Mouse (Mus musculus): ENCODE results near the gene Kank4. TPM values are rescaled to one million over a fixed set of nuclear protein-coding genes. Genes with fewer than 3 reads are reported as not detected.

The Kank4 gene
- polyA plus RNA-seq (2014; fragmentation: Nextera tagmentation; extraction: Ambion mirVana) = 3.3 and 3.9 TPM in 2 replicates

- H3K36me3 ChIP-seq (replicated peaks; ENCODE audit: control insufficient read depth, insufficient read depth, low read depth, low read length) = no peaks in the 10 kb centered on the region
- ATAC-seq (replicated peaks; ENCODE audit: insufficient number of reproducible peaks, low FRiP score, low TSS enrichment, low read depth) (peak; percentile 82), DNase-seq (ENCODE audit: low spot score) (peak; percentile 81)
- H3K4me1 ChIP-seq (ENCODE audit: control insufficient read depth, insufficient read depth, low read length) = peaks cover 4% of the 10 kb centered on the region; the same call in 1 of the 2 replicates
- H3K27ac ChIP-seq (replicated peaks; ENCODE audit: low read depth, low read length) = peak within 1 kb of the TSS; percentile 35; the same call in 1 of the 2 replicates
- peak within 1 kb of the TSS; percentile 95 for H3K4me2 ChIP-seq (ENCODE audit: low read depth, low read length)
- H3K27me3 ChIP-seq (ENCODE audit: control insufficient read depth, insufficient read depth, low read length) = no peaks in the 10 kb centered on the region
- peak within 1 kb of the TSS; percentile 81 for H3K4me3 ChIP-seq (ENCODE audit: low read depth, low read length)
- WGBS = under 1% methylated on average over 63 of the region's 72 CpGs
- H3K9ac ChIP-seq (replicated peaks; ENCODE audit: low read length) = peak within 1 kb of the TSS; percentile 87
- H3K9me3 ChIP-seq (replicated peaks; ENCODE audit: control insufficient read depth, low read length) = no peaks in the 10 kb centered on the region
These were observed at the start of gene Kank4 for GRCm38 (mm10) chr4:98817184-98817911. TSS of gene Kank4 (minus strand) at chr4:98817537.

GRCm38 (mm10) chr4:98865386-98866237 lies 48.3 kb upstream of the Kank4 start:
- Histone ChIP-seq H3K36me3 (replicated peaks; ENCODE audit: control insufficient read depth, insufficient read depth, low read depth, low read length) (no peaks in the 10 kb centered on the region), H3K4me3 (ENCODE audit: low read depth, low read length) (no peak overlapping the region), H3K27ac (replicated peaks; ENCODE audit: low read depth, low read length) (no peak overlapping the region), H3K4me2 (ENCODE audit: low read depth, low read length) (no peak overlapping the region), H3K9ac (replicated peaks; ENCODE audit: low read length) (no peak overlapping the region), H3K9me3 (replicated peaks; ENCODE audit: control insufficient read depth, low read length) (no peaks in the 10 kb centered on the region), H3K4me1 (ENCODE audit: control insufficient read depth, insufficient read depth, low read length) (no peaks in the 10 kb centered on the region), H3K27me3 (ENCODE audit: control insufficient read depth, insufficient read depth, low read length) (no peaks in the 10 kb centered on the region)
- DNase-seq (ENCODE audit: low spot score) (no peak), ATAC-seq (replicated peaks; ENCODE audit: insufficient number of reproducible peaks, low FRiP score, low TSS enrichment, low read depth) (no peak)
- 76% methylated on average over 14 of the region's 14 CpGs for WGBS

GRCm38 (mm10) chr4:98864546-98864945 lies 47.2 kb upstream of the Kank4 start:
- no peak overlapping the region for H3K27ac ChIP-seq (replicated peaks; ENCODE audit: low read depth, low read length)

GRCm38 (mm10) chr4:98864094-98864493 lies 46.8 kb upstream of the Kank4 start:
- Histone ChIP-seq H3K4me3 (ENCODE audit: low read depth, low read length) (no peak overlapping the region), H3K27ac (replicated peaks; ENCODE audit: low read depth, low read length) (no peak overlapping the region), H3K9me3 (replicated peaks; ENCODE audit: control insufficient read depth, low read length) (no peaks in the 10 kb centered on the region), H3K9ac (replicated peaks; ENCODE audit: low read length) (no peak overlapping the region), H3K36me3 (replicated peaks; ENCODE audit: control insufficient read depth, insufficient read depth, low read depth, low read length) (no peaks in the 10 kb centered on the region), H3K4me2 (ENCODE audit: low read depth, low read length) (no peak overlapping the region), H3K27me3 (ENCODE audit: control insufficient read depth, insufficient read depth, low read length) (no peaks in the 10 kb centered on the region), H3K4me1 (ENCODE audit: control insufficient read depth, insufficient read depth, low read length) (no peaks in the 10 kb centered on the region)
- DNase-seq (ENCODE audit: low spot score) = no peak
- ATAC-seq (replicated peaks; ENCODE audit: insufficient number of reproducible peaks, low FRiP score, low TSS enrichment, low read depth) = no peak
- WGBS = 39% methylated on average over 1 of the region's 2 CpGs

More at GRCm38 (mm10) chr4:98864546-98864945, 47.2 kb upstream of the Kank4 start:
- 90% methylated on average over 3 of the region's 3 CpGs for WGBS
- Histone ChIP-seq H3K4me1 (ENCODE audit: control insufficient read depth, insufficient read depth, low read length) (no peaks in the 10 kb centered on the region), H3K4me2 (ENCODE audit: low read depth, low read length) (no peak overlapping the region), H3K9ac (replicated peaks; ENCODE audit: low read length) (no peak overlapping the region), H3K27me3 (ENCODE audit: control insufficient read depth, insufficient read depth, low read length) (no peaks in the 10 kb centered on the region), H3K36me3 (replicated peaks; ENCODE audit: control insufficient read depth, insufficient read depth, low read depth, low read length) (no peaks in the 10 kb centered on the region), H3K9me3 (replicated peaks; ENCODE audit: control insufficient read depth, low read length) (no peaks in the 10 kb centered on the region), H3K4me3 (ENCODE audit: low read depth, low read length) (no peak overlapping the region)
- no peak for DNase-seq (ENCODE audit: low spot score)
- ATAC-seq (replicated peaks; ENCODE audit: insufficient number of reproducible peaks, low FRiP score, low TSS enrichment, low read depth) = no peak

- ATAC-seq (replicated peaks; ENCODE audit: insufficient number of reproducible peaks, low FRiP score, low TSS enrichment, low read depth) (no peak), DNase-seq (ENCODE audit: low spot score) (no peak)
- Histone ChIP-seq H3K27me3 (ENCODE audit: control insufficient read depth, insufficient read depth, low read length) (no peaks in the 10 kb centered on the region), H3K9me3 (replicated peaks; ENCODE audit: control insufficient read depth, low read length) (no peaks in the 10 kb centered on the region), H3K9ac (replicated peaks; ENCODE audit: low read length) (no peak overlapping the region), H3K4me1 (ENCODE audit: control insufficient read depth, insufficient read depth, low read length) (no peaks in the 10 kb centered on the region), H3K36me3 (replicated peaks; ENCODE audit: control insufficient read depth, insufficient read depth, low read depth, low read length) (no peaks in the 10 kb centered on the region), H3K4me2 (ENCODE audit: low read depth, low read length) (no peak overlapping the region), H3K4me3 (ENCODE audit: low read depth, low read length) (no peak overlapping the region), H3K27ac (replicated peaks; ENCODE audit: low read depth, low read length) (no peak overlapping the region)
- 84% methylated on average over 2 of the region's 2 CpGs for WGBS
These were observed 46.1 kb upstream of the Kank4 start for GRCm38 (mm10) chr4:98863451-98863850.

- no peak overlapping the region for H3K4me3 ChIP-seq (ENCODE audit: low read depth, low read length)
- no peak for ATAC-seq (replicated peaks; ENCODE audit: insufficient number of reproducible peaks, low FRiP score, low TSS enrichment, low read depth)
- H3K4me2 ChIP-seq (ENCODE audit: low read depth, low read length) = no peak overlapping the region
- no peak for DNase-seq (ENCODE audit: low spot score)
- H3K36me3 ChIP-seq (replicated peaks; ENCODE audit: control insufficient read depth, insufficient read depth, low read depth, low read length) = no peaks in the 10 kb centered on the region
- no peaks in the 10 kb centered on the region for H3K4me1 ChIP-seq (ENCODE audit: control insufficient read depth, insufficient read depth, low read length)
- WGBS = 76% methylated on average over 4 of the region's 4 CpGs
- no peak overlapping the region for H3K27ac ChIP-seq (replicated peaks; ENCODE audit: low read depth, low read length)
- H3K9ac ChIP-seq (replicated peaks; ENCODE audit: low read length) = no peak overlapping the region
- no peaks in the 10 kb centered on the region for H3K27me3 ChIP-seq (ENCODE audit: control insufficient read depth, insufficient read depth, low read length)
- no peaks in the 10 kb centered on the region for H3K9me3 ChIP-seq (replicated peaks; ENCODE audit: control insufficient read depth, low read length)
These were observed 41.0 kb upstream of the Kank4 start for GRCm38 (mm10) chr4:98858151-98858855.

GRCm38 (mm10) chr4:98857037-98857648 lies 39.8 kb upstream of the Kank4 start:
- H3K27ac ChIP-seq (replicated peaks; ENCODE audit: low read depth, low read length) = no peak overlapping the region
- ATAC-seq (replicated peaks; ENCODE audit: insufficient number of reproducible peaks, low FRiP score, low TSS enrichment, low read depth) (no peak), DNase-seq (ENCODE audit: low spot score) (no peak)
- no peak overlapping the region for H3K4me2 ChIP-seq (ENCODE audit: low read depth, low read length)
- H3K27me3 ChIP-seq (ENCODE audit: control insufficient read depth, insufficient read depth, low read length) = no peaks in the 10 kb centered on the region
- H3K9me3 ChIP-seq (replicated peaks; ENCODE audit: control insufficient read depth, low read length) = no peaks in the 10 kb centered on the region
- WGBS = 77% methylated on average over 11 of the region's 11 CpGs
- H3K4me1 ChIP-seq (ENCODE audit: control insufficient read depth, insufficient read depth, low read length) = no peaks in the 10 kb centered on the region
- H3K9ac ChIP-seq (replicated peaks; ENCODE audit: low read length) = no peak overlapping the region
- no peak overlapping the region for H3K4me3 ChIP-seq (ENCODE audit: low read depth, low read length)
- no peaks in the 10 kb centered on the region for H3K36me3 ChIP-seq (replicated peaks; ENCODE audit: control insufficient read depth, insufficient read depth, low read depth, low read length)

Measured in embryonic facial prominence, embryonic 11.5 days (tissue).